Mouse (Mus musculus) midbrain, embryonic 10.5 days (tissue): ENCODE measurements around the gene Dok7. TPM values are rescaled to one million over a fixed set of nuclear protein-coding genes. Genes with fewer than 3 reads are reported as not detected.

Source experiments
- DNase-seq: peaks from one replicate; pipeline ENCODE4 v3.0.0-alpha.2; 2017; ENCODE audit warnings: low spot score
- H3K27ac ChIP-seq: fragments of 300-500 bp; sonication (generic); replicated peaks from 2 replicates; pipeline ENCODE4 v1.5.1; 2016; ENCODE audit warnings: mild to moderate bottlenecking
- H3K27me3 ChIP-seq: fragments of 300-500 bp; sonication (generic); 2 replicates; pipeline ENCODE4 v1.6.1; 2016; ENCODE audit warnings: low read depth, mild to moderate bottlenecking; ENCODE audit not compliant: poor library complexity, severe bottlenecking
- H3K36me3 ChIP-seq: fragments of 300-500 bp; sonication (generic); 2 replicates; pipeline ENCODE4 v1.6.1; 2016; ENCODE audit warnings: mild to moderate bottlenecking, moderate library complexity
- H3K4me1 ChIP-seq: fragments of 300-500 bp; sonication (generic); 2 replicates; pipeline ENCODE4 v1.6.1; 2016
- H3K4me3 ChIP-seq: fragments of 300-500 bp; sonication (generic); 2 replicates; pipeline ENCODE4 v1.5.1; 2016; ENCODE audit warnings: mild to moderate bottlenecking, moderate library complexity
- H3K9me3 ChIP-seq: fragments of 300-500 bp; sonication (generic); replicated peaks from 2 replicates; pipeline ENCODE4 v1.6.1; 2016; ENCODE audit warnings: mild to moderate bottlenecking
- WGBS: fragments of 180-500 bp; shearing (Covaris S2); methylation state at CpG from one replicate; pipeline ENCODE4 v1.1.7; 2016; 5-methylcytosine and 5-hydroxymethylcytosine counted together
- polyA plus RNA-seq: library from polyadenylated mRNA; unstranded; fragments of >200 nt; fragmentation: Nextera tagmentation; extraction: Ambion mirVana; gene quantifications from 2 replicates; pipeline ENCODE4 v1.2.1, GENCODE M21; 2016

Gene Dok7
- polyA plus RNA-seq, 1 experiment from 2014 or later = 0.27 TPM

GRCm38 (mm10) chr5:35104183-35104959 lies 47.8 kb downstream of the Dok7 start:
- Histone ChIP-seq H3K4me1 (peaks cover 28% of the 10 kb centered on the region), H3K4me3 (peak overlapping the region; percentile 70), H3K36me3 (peaks cover 38% of the 10 kb centered on the region), H3K9me3 (no peaks in the 10 kb centered on the region), H3K27me3 (no peaks in the 10 kb centered on the region), H3K27ac (peak overlapping the region; percentile 86; the same call in 1 of the 2 replicates)
- no peak for DNase-seq
- WGBS = 63% methylated on average over 8 of the region's 8 CpGs

- H3K4me3 ChIP-seq = peak within 1 kb of the TSS; percentile 70
- H3K4me1 ChIP-seq = peaks cover 28% of the 10 kb centered on the region
- H3K27me3 ChIP-seq = no peaks in the 10 kb centered on the region
- under 1% methylated on average over 39 of the region's 39 CpGs for WGBS
- H3K9me3 ChIP-seq = no peaks in the 10 kb centered on the region
- DNase-seq = peak; percentile 97
- H3K36me3 ChIP-seq = peaks cover 29% of the 10 kb centered on the region
- H3K27ac ChIP-seq = peak within 1 kb of the TSS; percentile 86
Measured at GRCm38 (mm10) chr5:35104960-35105921, 48.7 kb downstream of the Dok7 start, which contains the start of gene Lrpap1. Gene Lrpap1 (minus strand): TSS chr5:35105766.

GRCm38 (mm10) chr5:35105922-35106298 lies 49.3 kb downstream of the Dok7 start:
- peaks cover 22% of the 10 kb centered on the region for H3K36me3 ChIP-seq
- 8% methylated on average over 11 of the region's 11 CpGs for WGBS
- peak overlapping the region; percentile 70 for H3K4me3 ChIP-seq
- H3K9me3 ChIP-seq = no peaks in the 10 kb centered on the region
- DNase-seq = no peak
- peak overlapping the region; percentile 86 for H3K27ac ChIP-seq
- no peaks in the 10 kb centered on the region for H3K27me3 ChIP-seq
- peaks cover 28% of the 10 kb centered on the region for H3K4me1 ChIP-seq

- H3K27me3 ChIP-seq = no peaks in the 10 kb centered on the region
Measured at GRCm38 (mm10) chr5:35112444-35112843, 55.9 kb downstream of the Dok7 start.

GRCm38 (mm10) chr5:35116002-35116401 lies 59.4 kb downstream of the Dok7 start:
- Histone ChIP-seq H3K4me1 (no peaks in the 10 kb centered on the region), H3K4me3 (no peak overlapping the region), H3K36me3 (no peaks in the 10 kb centered on the region), H3K27ac (no peak overlapping the region), H3K9me3 (no peaks in the 10 kb centered on the region), H3K27me3 (no peaks in the 10 kb centered on the region)
- DNase-seq = no peak
- WGBS = 82% methylated on average over 3 of the region's 3 CpGs

More at GRCm38 (mm10) chr5:35112444-35112843, 55.9 kb downstream of the Dok7 start:
- no peaks in the 10 kb centered on the region for H3K4me1 ChIP-seq
- DNase-seq = no peak
- H3K4me3 ChIP-seq = no peak overlapping the region
- no peaks in the 10 kb centered on the region for H3K9me3 ChIP-seq
- H3K27ac ChIP-seq = no peak overlapping the region
- H3K36me3 ChIP-seq = no peaks in the 10 kb centered on the region
- 56% methylated on average over 4 of the region's 4 CpGs for WGBS

- H3K4me3 ChIP-seq = no peak overlapping the region
- DNase-seq = no peak
- 79% methylated on average over 3 of the region's 3 CpGs for WGBS
- H3K9me3 ChIP-seq = no peaks in the 10 kb centered on the region
- no peaks in the 10 kb centered on the region for H3K4me1 ChIP-seq
- no peak overlapping the region for H3K27ac ChIP-seq
- H3K27me3 ChIP-seq = no peaks in the 10 kb centered on the region
- no peaks in the 10 kb centered on the region for H3K36me3 ChIP-seq
Measured at GRCm38 (mm10) chr5:35117633-35118032, 61.1 kb downstream of the Dok7 start.

- Histone ChIP-seq H3K27ac (no peak overlapping the region), H3K4me3 (no peak overlapping the region), H3K9me3 (no peaks in the 10 kb centered on the region), H3K36me3 (no peaks in the 10 kb centered on the region), H3K4me1 (no peaks in the 10 kb centered on the region), H3K27me3 (no peaks in the 10 kb centered on the region)
- no peak for DNase-seq
- WGBS = 92% methylated on average over 2 of the region's 2 CpGs
Measured at GRCm38 (mm10) chr5:35118418-35118817, 61.9 kb downstream of the Dok7 start.

GRCm38 (mm10) chr5:35120024-35120423 lies 63.5 kb downstream of the Dok7 start:
- H3K4me1 ChIP-seq = no peaks in the 10 kb centered on the region
- no peaks in the 10 kb centered on the region for H3K9me3 ChIP-seq
- H3K36me3 ChIP-seq = no peaks in the 10 kb centered on the region
- no peak overlapping the region for H3K27ac ChIP-seq
- no peaks in the 10 kb centered on the region for H3K27me3 ChIP-seq
- WGBS = 92% methylated on average over 8 of the region's 8 CpGs
- no peak for DNase-seq
- no peak overlapping the region for H3K4me3 ChIP-seq

GRCm38 (mm10) chr5:35129208-35129607 lies 72.6 kb downstream of the Dok7 start:
- no peak overlapping the region for H3K27ac ChIP-seq
- no peaks in the 10 kb centered on the region for H3K27me3 ChIP-seq
- DNase-seq = no peak
- H3K9me3 ChIP-seq = no peaks in the 10 kb centered on the region
- 86% methylated on average over 16 of the region's 16 CpGs for WGBS
- no peaks in the 10 kb centered on the region for H3K36me3 ChIP-seq
- no peak overlapping the region for H3K4me3 ChIP-seq
- peaks cover 7% of the 10 kb centered on the region for H3K4me1 ChIP-seq

- Histone ChIP-seq H3K4me3 (no peak overlapping the region), H3K27ac (no peak overlapping the region), H3K9me3 (no peaks in the 10 kb centered on the region), H3K4me1 (peaks cover 10% of the 10 kb centered on the region), H3K27me3 (no peaks in the 10 kb centered on the region), H3K36me3 (no peaks in the 10 kb centered on the region)
- no peak for DNase-seq
- WGBS = 92% methylated on average over 7 of the region's 7 CpGs
Measured at GRCm38 (mm10) chr5:35129767-35130191, 73.2 kb downstream of the Dok7 start.

GRCm38 (mm10) chr5:35131237-35131636 lies 74.7 kb downstream of the Dok7 start:
- H3K27me3 ChIP-seq = no peaks in the 10 kb centered on the region
- 0 out of 2 replicates have a peak overlapping the region, but pooled peaks have one; percentile 0 for H3K27ac ChIP-seq
- H3K4me3 ChIP-seq = no peak overlapping the region
- 29% methylated on average over 1 of the region's 1 CpGs for WGBS
- peaks cover 10% of the 10 kb centered on the region for H3K4me1 ChIP-seq
- H3K9me3 ChIP-seq = no peaks in the 10 kb centered on the region
- DNase-seq = no peak
- H3K36me3 ChIP-seq = no peaks in the 10 kb centered on the region

- H3K27me3 ChIP-seq = no peaks in the 10 kb centered on the region
- peaks cover 10% of the 10 kb centered on the region for H3K4me1 ChIP-seq
- no peaks in the 10 kb centered on the region for H3K9me3 ChIP-seq
- peak; percentile 85 for DNase-seq
- 0 out of 2 replicates have a peak overlapping the region, but pooled peaks have one; percentile 0 for H3K27ac ChIP-seq
- WGBS = 10% methylated on average over 7 of the region's 7 CpGs
- no peak overlapping the region for H3K4me3 ChIP-seq
- H3K36me3 ChIP-seq = no peaks in the 10 kb centered on the region
Measured at GRCm38 (mm10) chr5:35131773-35132172, 75.2 kb downstream of the Dok7 start.
